Mouse (Mus musculus): ENCODE results near the gene Mdk.

DNA sequence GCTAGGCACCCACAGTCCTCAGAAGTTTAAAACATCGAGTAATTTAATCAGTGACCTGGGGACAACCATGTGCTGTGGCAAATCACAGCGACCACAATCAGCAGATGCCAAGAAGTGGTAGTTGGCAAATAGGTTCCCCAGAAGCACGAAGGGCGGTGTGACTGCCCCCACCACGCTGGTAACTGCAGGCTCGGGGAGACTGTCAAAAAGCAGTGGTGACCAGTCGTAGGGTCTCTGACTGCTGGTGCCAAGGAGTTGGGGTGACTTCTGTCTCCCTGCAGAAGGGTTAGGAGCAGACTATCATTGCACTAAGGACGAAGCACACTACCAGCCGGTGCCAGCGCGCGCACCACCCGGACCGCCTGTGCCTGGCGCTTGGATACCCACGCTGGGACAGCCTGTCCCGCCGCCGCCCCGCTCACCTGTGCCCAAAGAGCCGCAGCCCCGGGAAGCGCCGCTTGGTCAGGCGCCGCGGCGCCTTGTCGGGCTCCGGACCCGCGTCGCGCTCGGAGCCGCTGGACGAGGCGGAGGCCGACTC lies 30.8 kb upstream of the Mdk start:
- TF ChIP-seq POLR2A (IDR thresholded peaks at IDR 0.05; ENCODE audit: low read depth, low read length) = no peak
- TF ChIP-seq CTCF (IDR thresholded peaks at IDR 0.05; ENCODE audit: extremely low read depth, insufficient read depth, insufficient read length, insufficient replicate concordance) = no peak
